Mouse (Mus musculus) bone marrow, adult 2 months (tissue): ENCODE measurements around the gene Cmtm4. TPM values are rescaled to one million over a fixed set of nuclear protein-coding genes. Genes with fewer than 3 reads are reported as not detected.

Source experiments
- H3K27ac ChIP-seq: fragments of 200-500 bp; 2 replicates; pipeline ENCODE4 v1.5.1; 2012; ENCODE audit warnings: low read depth, mild to moderate bottlenecking, control low read depth, inconsistent platforms, low read length; ENCODE audit not compliant: control insufficient read depth, poor library complexity, insufficient read depth
- H3K4me1 ChIP-seq: fragments of 200-500 bp; 2 replicates; pipeline ENCODE4 v1.6.1; 2011; ENCODE audit warnings: low read length; ENCODE audit not compliant: control insufficient read depth, insufficient read depth
- H3K4me3 ChIP-seq: fragments of 200-500 bp; replicated peaks from 2 replicates; pipeline ENCODE3; 2011; ENCODE audit warnings: mild to moderate bottlenecking, low read depth, low read length, control low read depth; ENCODE audit not compliant: control insufficient read depth
- CTCF ChIP-seq: fragments of 200-500 bp; IDR thresholded peaks from 2 replicates; pipeline ENCODE4 v1.5.1; 2011; ENCODE audit warnings: low read length, control low read depth; ENCODE audit not compliant: control insufficient read depth, insufficient read depth
- POLR2A ChIP-seq: fragments of 200-500 bp; IDR thresholded peaks from 2 replicates; pipeline ENCODE4 v1.6.1; 2011; ENCODE audit warnings: low read depth, mild to moderate bottlenecking, control low read depth, low read length, borderline replicate concordance; ENCODE audit not compliant: control insufficient read depth
- WGBS: fragments of 180-500 bp; shearing (Covaris S2); methylation state at CpG from one replicate; pipeline ENCODE4 v1.1.7; 2018; 5-methylcytosine and 5-hydroxymethylcytosine counted together
- polyA plus RNA-seq: library from polyadenylated mRNA; stranded (reverse); fragments of >200 nt; gene quantifications from 2 replicates; pipeline ENCODE4 v1.2.4, GENCODE M21; 2011; ENCODE audit warnings: low replicate concordance; ENCODE audit not compliant: missing spikeins, insufficient read depth, insufficient read length

Cmtm4 gene
- polyA plus RNA-seq, 1 experiment, result 2.4 TPM

GRCm38 (mm10) chr8:104436591-104436990, 41.0 kb upstream of the Cmtm4 start:
- no peak overlapping the region for H3K27ac ChIP-seq
- no peak overlapping the region for H3K4me3 ChIP-seq
- WGBS, result 83% methylated on average over 4 of the region's 4 CpGs
- peaks cover 3% of the 10 kb centered on the region for H3K4me1 ChIP-seq
- TF ChIP-seq POLR2A (no peak), CTCF (no peak)

GRCm38 (mm10) chr8:104436038-104436437, 40.4 kb upstream of the Cmtm4 start:
- H3K4me3 ChIP-seq, result no peak overlapping the region
- no peak overlapping the region; the same call in 1 of the 2 replicates for H3K27ac ChIP-seq
- WGBS, result 13% methylated on average over 12 of the region's 12 CpGs
- no peak for TF ChIP-seq POLR2A
- no peak for TF ChIP-seq CTCF
- peaks cover 2% of the 10 kb centered on the region for H3K4me1 ChIP-seq

- Histone ChIP-seq H3K4me3 (no peak overlapping the region), H3K27ac (no peak overlapping the region), H3K4me1 (peaks cover 2% of the 10 kb centered on the region)
- TF ChIP-seq POLR2A, result no peak
- TF ChIP-seq CTCF, result no peak
- 87% methylated on average over 18 of the region's 18 CpGs for WGBS
Observed at GRCm38 (mm10) chr8:104434826-104435354, 39.3 kb upstream of the Cmtm4 start.

GRCm38 (mm10) chr8:104434275-104434674, 38.7 kb upstream of the Cmtm4 start:
- TF ChIP-seq CTCF (peak; percentile 30; the same call in 1 of the 2 replicates), POLR2A (no peak)

GRCm38 (mm10) chr8:104433191-104433842, 37.7 kb upstream of the Cmtm4 start:
- H3K27ac ChIP-seq, result no peak overlapping the region
- 72% methylated on average over 5 of the region's 5 CpGs for WGBS
- TF ChIP-seq POLR2A, result no peak
- TF ChIP-seq CTCF, result no peak

More at GRCm38 (mm10) chr8:104434275-104434674, 38.7 kb upstream of the Cmtm4 start:
- Histone ChIP-seq H3K4me1 (peaks cover 2% of the 10 kb centered on the region), H3K4me3 (no peak overlapping the region), H3K27ac (no peak overlapping the region)
- 56% methylated on average over 4 of the region's 4 CpGs for WGBS

GRCm38 (mm10) chr8:104432656-104433055, 37.0 kb upstream of the Cmtm4 start:
- Histone ChIP-seq H3K4me1 (peaks cover 2% of the 10 kb centered on the region), H3K27ac (no peak overlapping the region), H3K4me3 (no peak overlapping the region)
- TF ChIP-seq POLR2A (no peak), CTCF (no peak)
- 92% methylated on average over 6 of the region's 6 CpGs for whole genome bisulfite sequencing

More at GRCm38 (mm10) chr8:104433191-104433842, 37.7 kb upstream of the Cmtm4 start:
- H3K4me3 ChIP-seq, result no peak overlapping the region
- H3K4me1 ChIP-seq, result peaks cover 2% of the 10 kb centered on the region

GRCm38 (mm10) chr8:104430230-104430629, 34.6 kb upstream of the Cmtm4 start:
- Histone ChIP-seq H3K27ac (no peak overlapping the region), H3K4me1 (no peaks in the 10 kb centered on the region; the same call in none of the 2 replicates), H3K4me3 (no peak overlapping the region)
- no peak for TF ChIP-seq CTCF
- no peak for TF ChIP-seq POLR2A
- 81% methylated on average over 7 of the region's 7 CpGs for WGBS

GRCm38 (mm10) chr8:104427703-104428102, 32.1 kb upstream of the Cmtm4 start:
- no peak overlapping the region for H3K27ac ChIP-seq
- H3K4me3 ChIP-seq, result no peak overlapping the region
- WGBS, result 62% methylated on average over 13 of the region's 13 CpGs
- no peaks in the 10 kb centered on the region for H3K4me1 ChIP-seq
- TF ChIP-seq CTCF, result no peak
- no peak for TF ChIP-seq POLR2A
